Mouse (Mus musculus) C2C12 (cell line): ENCODE measurements at regions not wholly inside any gene's neighbourhood (a gene's known extent, or its start where the extent isn't known, plus 50 kb on each side); places are given as distances from the start of the nearest gene placed in this dataset.

ENCODE experiments used
- CTCF ChIP-seq: IDR thresholded peaks from one replicate; pipeline ENCODE4 v1.5.1; 2011; ENCODE audit not compliant: control insufficient read depth, insufficient read depth, insufficient read length
- MAX ChIP-seq: IDR thresholded peaks from one replicate; pipeline ENCODE4 v1.6.1; 2011; ENCODE audit warnings: mild to moderate bottlenecking, control low read depth
- USF1 ChIP-seq: IDR thresholded peaks from one replicate; pipeline ENCODE4 v1.6.1; 2011; ENCODE audit warnings: low read depth, mild to moderate bottlenecking, control low read depth, moderate library complexity

DNA sequence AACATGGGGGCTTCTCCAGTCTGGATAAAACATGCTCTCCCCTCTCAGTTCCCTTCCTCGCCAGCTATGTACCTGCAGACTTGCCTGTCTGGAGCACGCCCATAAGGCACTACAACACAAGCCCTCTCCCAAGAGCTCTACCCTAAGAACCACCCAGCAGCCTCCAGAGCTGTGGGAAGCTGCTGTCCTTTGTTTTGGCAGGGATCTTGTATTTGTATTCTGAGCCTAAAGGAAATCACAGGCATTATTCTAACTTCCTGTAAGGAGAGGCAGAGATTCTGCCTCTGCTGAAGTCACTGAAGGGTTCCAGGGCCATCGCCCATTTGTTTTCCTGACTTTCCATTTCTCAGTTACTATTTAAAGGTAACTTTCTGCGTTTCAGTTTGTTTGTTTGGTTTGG, 132.0 kb upstream of the Agap1 start:
- TF ChIP-seq CTCF (no peak), MAX (no peak), USF1 (no peak)
